ENCODE assay signal across 10 mouse cellular contexts in genomic region chrX:103109181-103109580, GRCm38 (mm10).
A peak's percentile ranks its signal among the peaks of the same experiment; 100 is the strongest.
DNase-seq lines count a peak whose midpoint lies in the region; ATAC-seq and TF ChIP-seq lines count a peak whose summit lies in the region.
"Had no signal": no experiment of that assay in that cellular context is flagged by ENCODE, and none has a peak within 500 bp of the region (broad histone marks: within the 10 kb centered on the region; RNA-seq: fewer than 3 reads in every experiment).

No protein-coding gene starts in this region.

- WGBS in lung, embryonic 14.5 days = 18% methylated on average over 1 of the region's 1 CpGs
- 21% methylated on average over 1 of the region's 1 CpGs for WGBS in embryonic facial prominence, embryonic 11.5 days
- WGBS in midbrain, embryonic 13.5 days = 38% methylated on average over 1 of the region's 1 CpGs

- TF ChIP-seq CTCF in lung, embryonic 14.5 days (IDR thresholded peaks at IDR 0.05; ENCODE audit: low read depth) = peak; percentile 52

- H3K27me3 ChIP-seq in lung, embryonic 14.5 days (ENCODE audit: insufficient read depth, low read length) = no peaks in the 10 kb centered on the region
- H3K27me3 ChIP-seq in embryonic facial prominence, embryonic 11.5 days (ENCODE audit: control insufficient read depth, insufficient read depth, low read length) = no peaks in the 10 kb centered on the region
- peaks cover 9% of the 10 kb centered on the region; the same call in 1 of the 2 replicates for H3K27me3 ChIP-seq in midbrain, embryonic 13.5 days
- H3K27me3 ChIP-seq: stomach, embryonic 15.5 days had no signal

- no peak overlapping the region for H3K4me2 ChIP-seq in lung, embryonic 14.5 days
- no peak overlapping the region for H3K4me2 ChIP-seq in embryonic facial prominence, embryonic 11.5 days (ENCODE audit: low read depth, low read length)
- no peak overlapping the region for H3K4me2 ChIP-seq in midbrain, embryonic 13.5 days (replicated peaks)
- H3K4me2 ChIP-seq: limb, embryonic 13.5 days; stomach, embryonic 15.5 days had no signal

- no peaks in the 10 kb centered on the region for H3K36me3 ChIP-seq in lung, embryonic 14.5 days (ENCODE audit: insufficient read depth)
- no peaks in the 10 kb centered on the region for H3K36me3 ChIP-seq in embryonic facial prominence, embryonic 11.5 days (replicated peaks; ENCODE audit: control insufficient read depth, insufficient read depth, low read depth, low read length)
- no peaks in the 10 kb centered on the region for H3K36me3 ChIP-seq in midbrain, embryonic 13.5 days
- H3K36me3 ChIP-seq: limb, embryonic 13.5 days; stomach, embryonic 15.5 days had no signal

- no peak for ATAC-seq in cerebellum, adult (ENCODE audit: insufficient number of reproducible peaks, low FRiP score, low TSS enrichment)
- no peak for ATAC-seq in lung, embryonic 14.5 days (ENCODE audit: insufficient read depth)
- no peak for ATAC-seq in embryonic facial prominence, embryonic 11.5 days (replicated peaks; ENCODE audit: insufficient number of reproducible peaks, low FRiP score, low TSS enrichment, low read depth)
- peak; percentile 48; the same call in 1 of the 2 replicates for ATAC-seq in midbrain, embryonic 13.5 days

- no peaks in the 10 kb centered on the region for H3K4me1 ChIP-seq in lung, embryonic 14.5 days (ENCODE audit: insufficient read depth)
- no peaks in the 10 kb centered on the region for H3K4me1 ChIP-seq in embryonic facial prominence, embryonic 11.5 days (ENCODE audit: control insufficient read depth, insufficient read depth, low read length)
- H3K4me1 ChIP-seq in midbrain, embryonic 13.5 days (replicated peaks) = no peaks in the 10 kb centered on the region
- H3K4me1 ChIP-seq: limb, embryonic 13.5 days; stomach, embryonic 15.5 days had no signal

- no peaks in the 10 kb centered on the region for H3K9me3 ChIP-seq in lung, embryonic 14.5 days (ENCODE audit: low read depth, low read length)
- no peaks in the 10 kb centered on the region for H3K9me3 ChIP-seq in embryonic facial prominence, embryonic 11.5 days (replicated peaks; ENCODE audit: control insufficient read depth, low read length)
- H3K9me3 ChIP-seq in midbrain, embryonic 13.5 days = no peaks in the 10 kb centered on the region
- H3K9me3 ChIP-seq: limb, embryonic 13.5 days; stomach, embryonic 15.5 days had no signal

- H3K27ac ChIP-seq in lung, embryonic 14.5 days (ENCODE audit: low read depth) = no peak overlapping the region
- no peak overlapping the region for H3K27ac ChIP-seq in embryonic facial prominence, embryonic 11.5 days (replicated peaks; ENCODE audit: low read depth, low read length)
- no peak overlapping the region for H3K27ac ChIP-seq in midbrain, embryonic 13.5 days
- H3K27ac ChIP-seq: limb, embryonic 13.5 days; stomach, embryonic 15.5 days had no signal

- H3K4me3 ChIP-seq in lung, embryonic 14.5 days (ENCODE audit: low read depth, low read length) = no peak overlapping the region
- H3K4me3 ChIP-seq in embryonic facial prominence, embryonic 11.5 days (ENCODE audit: low read depth, low read length) = no peak overlapping the region
- no peak overlapping the region for H3K4me3 ChIP-seq in midbrain, embryonic 13.5 days (replicated peaks)
- H3K4me3 ChIP-seq: limb, embryonic 13.5 days; stomach, embryonic 15.5 days had no signal

- peak; percentile 6 for DNase-seq in cerebellum, adult 11 months
- DNase-seq in lung, embryonic 14.5 days = peak; percentile 65
- DNase-seq in lung, postnatal 14 days = no peak
- peak; percentile 60 for DNase-seq in embryonic facial prominence, embryonic 11.5 days (ENCODE audit: low spot score)
- DNase-seq in gastrocnemius, postnatal 25 days = no peak
- no peak for DNase-seq in urinary bladder, postnatal 4 days (ENCODE audit: low spot score in 2 of 2)

- H3K9ac ChIP-seq in lung, embryonic 14.5 days = no peak overlapping the region
- no peak overlapping the region for H3K9ac ChIP-seq in embryonic facial prominence, embryonic 11.5 days (replicated peaks; ENCODE audit: low read length)
- H3K9ac ChIP-seq in midbrain, embryonic 13.5 days (replicated peaks) = no peak overlapping the region
- H3K9ac ChIP-seq: limb, embryonic 13.5 days; stomach, embryonic 15.5 days had no signal

Comparison
In these comparisons a context has a peak if more than half of its experiments do, and no peak if none do; other contexts are left out.
1. DNase-seq: peak in cerebellum, adult 11 months (single experiment), lung, embryonic 14.5 days (single experiment) and embryonic facial prominence, embryonic 11.5 days (single experiment); none in lung, postnatal 14 days (single experiment), gastrocnemius, postnatal 25 days (single experiment) and urinary bladder, postnatal 4 days (0 of 2).